Mouse (Mus musculus): Measurements from ENCODE around the gene Rheb. TPM values are rescaled to one million over a fixed set of nuclear protein-coding genes. Genes with fewer than 3 reads are reported as not detected.
"Not testable (repeated sequence)": the region's sequence is repeated elsewhere in the genome, so short reads cannot be mapped to it uniquely, and the experiment has no call there.

Gene Rheb
- total and polyA plus RNA-seq, 3 experiments = 29.1 to 87.4 (median 76.9) TPM

- Histone ChIP-seq H3K4me3 (no peak overlapping the region), H3K4me1 (ENCODE audit: control insufficient read depth, insufficient read depth, low read length) (no peaks in the 10 kb centered on the region), H3K79me2 (replicated peaks; ENCODE audit: control insufficient read depth, insufficient read depth, low read length) (no peaks in the 10 kb centered on the region), H3K27me3 (ENCODE audit: control insufficient read depth, insufficient read depth, low read length) (no peaks in the 10 kb centered on the region), H3K9ac (ENCODE audit: low read depth, low read length) (no peak overlapping the region), H3K27ac (no peak overlapping the region), H3K36me3 (ENCODE audit: control insufficient read depth, insufficient read depth, low read length) (no peaks in the 10 kb centered on the region)
- WGBS = 87% methylated on average over 3 of the region's 3 CpGs
- TF ChIP-seq CTCF (IDR thresholded peaks at IDR 0.05) = no peak
- DNase-seq = no peak
- intact Hi-C loops (cut with DNase I) = no loop called here
Measured at GRCm38 (mm10) chr5:24854256-24854655, 11.8 kb upstream of the Rheb start.

GRCm38 (mm10) chr5:24848261-24848660 is 5.8 kb upstream of the Rheb start:
- DNase-seq; H3K4me3 ChIP-seq; H3K79me2 ChIP-seq (replicated peaks; ENCODE audit: control insufficient read depth, insufficient read depth, low read length); H3K27me3 ChIP-seq (ENCODE audit: control insufficient read depth, insufficient read depth, low read length); intact Hi-C loops (cut with DNase I); H3K36me3 ChIP-seq (ENCODE audit: control insufficient read depth, insufficient read depth, low read length); H3K27ac ChIP-seq; H3K4me1 ChIP-seq (ENCODE audit: control insufficient read depth, insufficient read depth, low read length); H3K9ac ChIP-seq (ENCODE audit: low read depth, low read length): not testable (repeated sequence)
- WGBS = 88% methylated on average over 14 of the region's 14 CpGs

- H3K79me2 ChIP-seq (replicated peaks; ENCODE audit: control insufficient read depth, insufficient read depth, low read length) = peaks cover 7% of the 10 kb centered on the region; the same call in 1 of the 2 replicates
- WGBS = 97% methylated on average over 5 of the region's 5 CpGs
- peaks cover 8% of the 10 kb centered on the region for H3K4me1 ChIP-seq (ENCODE audit: control insufficient read depth, insufficient read depth, low read length)
- H3K9ac ChIP-seq (ENCODE audit: low read depth, low read length) = no peak overlapping the region
- no peaks in the 10 kb centered on the region for H3K27me3 ChIP-seq (ENCODE audit: control insufficient read depth, insufficient read depth, low read length)
- H3K36me3 ChIP-seq (ENCODE audit: control insufficient read depth, insufficient read depth, low read length) = peaks cover 7% of the 10 kb centered on the region
- no peak overlapping the region for H3K4me3 ChIP-seq
- DNase-seq = no peak
- no peak overlapping the region for H3K27ac ChIP-seq
- intact Hi-C loops (cut with DNase I) = loop anchor here (2.0 to 5.0 kb wide), 3 partner anchors 65 to 168 kb away; partner anchors contain the start of gene Nub1
- TF ChIP-seq POLR2A (IDR thresholded peaks at IDR 0.05; ENCODE audit: insufficient read depth, low read depth, low read length) (no peak), EP300 (IDR thresholded peaks at IDR 0.05; ENCODE audit: insufficient read depth, low read depth, low read length) (no peak)
Measured at GRCm38 (mm10) chr5:24843841-24844240, 1.4 kb upstream of the Rheb start.

DNA sequence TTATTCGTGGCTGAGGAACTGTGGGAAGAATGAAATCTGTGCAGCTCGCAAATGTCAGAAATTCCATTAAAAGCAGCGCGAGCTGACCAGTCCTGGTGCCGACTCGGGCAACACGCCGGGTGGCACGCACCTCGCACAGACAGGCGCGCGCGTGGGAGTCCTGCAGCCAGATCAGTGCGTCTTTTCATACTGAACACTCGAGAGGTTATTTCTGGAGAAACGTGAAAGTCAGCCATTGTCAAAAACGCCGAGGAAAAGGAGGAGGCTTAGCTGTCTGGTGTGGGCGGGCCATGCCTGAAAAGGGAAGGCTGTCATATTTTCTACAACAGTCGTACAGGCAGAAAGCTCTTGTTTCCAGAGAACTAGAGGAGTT is 665 bp upstream of the Rheb start:
- 3% methylated on average over 21 of the region's 21 CpGs for WGBS
- peaks cover 9% of the 10 kb centered on the region for H3K36me3 ChIP-seq (ENCODE audit: control insufficient read depth, insufficient read depth, low read length)
- no peaks in the 10 kb centered on the region for H3K27me3 ChIP-seq (ENCODE audit: control insufficient read depth, insufficient read depth, low read length)
- TF ChIP-seq CTCF (IDR thresholded peaks at IDR 0.05) = no peak
- TF ChIP-seq POLR2A (IDR thresholded peaks at IDR 0.05; ENCODE audit: insufficient read depth, low read depth, low read length) = no peak
- no peak for TF ChIP-seq EP300 (IDR thresholded peaks at IDR 0.05; ENCODE audit: insufficient read depth, low read depth, low read length)
- peaks cover 11% of the 10 kb centered on the region for H3K4me1 ChIP-seq (ENCODE audit: control insufficient read depth, insufficient read depth, low read length)
- intact Hi-C loops (cut with DNase I) = loop anchor here (2.0 to 5.0 kb wide), 3 partner anchors 66 to 169 kb away; partner anchors contain the start of gene Nub1
- H3K9ac ChIP-seq (ENCODE audit: low read depth, low read length) = peak overlapping the region; percentile 62
- H3K4me3 ChIP-seq = peak overlapping the region; percentile 47
- peaks cover 8% of the 10 kb centered on the region; the same call in 1 of the 2 replicates for H3K79me2 ChIP-seq (replicated peaks; ENCODE audit: control insufficient read depth, insufficient read depth, low read length)
- H3K27ac ChIP-seq = peak overlapping the region; percentile 99
- DNase-seq = no peak

DNA sequence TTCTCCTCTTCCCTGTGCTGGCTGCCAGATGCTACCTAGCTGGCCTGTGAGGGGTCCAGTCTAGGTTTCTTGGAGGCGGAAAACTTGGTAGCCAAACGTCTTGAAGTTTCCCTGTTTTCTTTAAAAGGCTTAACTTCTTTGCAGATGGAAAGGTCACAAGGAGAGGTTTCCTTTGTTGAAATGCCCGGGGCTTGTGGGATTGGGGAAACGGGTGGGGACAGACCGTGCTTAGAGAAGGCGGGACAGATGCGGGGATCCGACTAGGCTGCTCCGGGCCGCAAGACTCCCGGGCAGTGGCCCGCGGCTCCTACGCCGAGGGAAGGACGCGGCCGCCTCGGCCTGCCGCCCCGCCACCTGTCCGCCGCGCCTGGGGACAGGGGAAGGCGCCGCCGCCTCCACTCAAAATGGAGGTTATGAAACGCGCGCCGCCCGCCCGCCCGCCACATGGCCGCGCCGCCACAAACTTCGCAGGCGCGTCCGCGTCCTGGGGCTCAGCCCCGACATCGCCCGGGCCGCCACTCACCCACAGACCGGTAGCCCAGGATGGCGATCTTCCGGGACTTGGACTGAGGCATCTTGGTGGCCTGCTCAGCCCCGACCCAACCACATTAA is 656 bp downstream of the Rheb start:
- intact Hi-C loops (cut with DNase I) = loop anchor here (2.0 to 5.0 kb wide), 3 partner anchors 67 to 171 kb away; partner anchors contain the start of gene Nub1
- H3K9ac ChIP-seq (ENCODE audit: low read depth, low read length) = peak overlapping the region; percentile 95
- peak overlapping the region; percentile 99 for H3K27ac ChIP-seq
- H3K36me3 ChIP-seq (ENCODE audit: control insufficient read depth, insufficient read depth, low read length) = peaks cover 14% of the 10 kb centered on the region
- H3K4me1 ChIP-seq (ENCODE audit: control insufficient read depth, insufficient read depth, low read length) = peaks cover 11% of the 10 kb centered on the region
- DNase-seq = no peak
- WGBS = under 1% methylated on average over 49 of the region's 50 CpGs
- TF ChIP-seq CTCF (IDR thresholded peaks at IDR 0.05) (no peak), EP300 (IDR thresholded peaks at IDR 0.05; ENCODE audit: insufficient read depth, low read depth, low read length) (no peak), POLR2A (IDR thresholded peaks at IDR 0.05; ENCODE audit: insufficient read depth, low read depth, low read length) (no peak)
- H3K27me3 ChIP-seq (ENCODE audit: control insufficient read depth, insufficient read depth, low read length) = no peaks in the 10 kb centered on the region
- peak overlapping the region; percentile 98 for H3K4me3 ChIP-seq
- peaks cover 8% of the 10 kb centered on the region; the same call in 1 of the 2 replicates for H3K79me2 ChIP-seq (replicated peaks; ENCODE audit: control insufficient read depth, insufficient read depth, low read length)

DNA sequence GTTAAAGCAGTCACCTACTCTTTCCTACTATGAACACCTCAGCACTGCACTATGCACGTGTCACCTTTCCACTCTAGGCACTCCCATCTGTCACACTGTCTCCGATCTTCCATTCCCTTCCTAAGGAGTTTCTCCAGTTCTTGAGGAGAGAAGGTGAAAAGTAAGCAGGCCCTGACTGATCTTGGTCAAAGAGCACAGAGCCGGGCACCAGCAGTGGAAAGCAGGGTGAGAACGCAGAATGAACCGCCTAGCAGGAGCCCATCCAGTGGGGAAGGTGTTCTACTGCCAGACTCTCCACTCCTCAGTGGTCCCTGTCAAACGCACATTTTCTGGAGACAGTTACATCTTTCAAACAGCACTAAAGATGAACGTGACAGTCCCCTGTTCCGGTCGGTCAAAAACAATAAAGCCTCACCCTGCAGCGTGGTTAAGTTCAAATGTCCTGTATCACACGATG is 1.4 kb downstream of the Rheb start:
- Histone ChIP-seq H3K79me2 (replicated peaks; ENCODE audit: control insufficient read depth, insufficient read depth, low read length) (peaks cover 8% of the 10 kb centered on the region; the same call in 1 of the 2 replicates), H3K4me3 (peak overlapping the region; percentile 98), H3K27me3 (ENCODE audit: control insufficient read depth, insufficient read depth, low read length) (no peaks in the 10 kb centered on the region), H3K4me1 (ENCODE audit: control insufficient read depth, insufficient read depth, low read length) (peaks cover 11% of the 10 kb centered on the region), H3K36me3 (ENCODE audit: control insufficient read depth, insufficient read depth, low read length) (peaks cover 14% of the 10 kb centered on the region), H3K27ac (peak overlapping the region; percentile 99; the same call in 1 of the 2 replicates), H3K9ac (ENCODE audit: low read depth, low read length) (peak overlapping the region; percentile 95)
- WGBS = 8% methylated on average over 11 of the region's 11 CpGs
- TF ChIP-seq CTCF (IDR thresholded peaks at IDR 0.05) (no peak), POLR2A (IDR thresholded peaks at IDR 0.05; ENCODE audit: insufficient read depth, low read depth, low read length) (no peak), EP300 (IDR thresholded peaks at IDR 0.05; ENCODE audit: insufficient read depth, low read depth, low read length) (no peak)
- intact Hi-C loops (cut with DNase I) = loop anchor here (5.0 kb wide), 1 partner anchor 171 kb away; no protein-coding TSS in a partner anchor
- no peak for DNase-seq
